Mouse (Mus musculus) lung, adult 2 months (tissue): ENCODE data around the gene Lhx9. TPM values are rescaled to one million over a fixed set of nuclear protein-coding genes. Genes with fewer than 3 reads are reported as not detected.
A peak's percentile ranks its signal among the peaks of the same experiment; 100 is the strongest.

Experiments
- DNase-seq: peaks from one replicate; pipeline ENCODE4 v3.0.0; 2022
- H3K4me1 ChIP-seq: fragments of 200-500 bp; 2 replicates; pipeline ENCODE4 v1.6.1; 2011; ENCODE audit warnings: low read length; ENCODE audit not compliant: control insufficient read depth, insufficient read depth
- H3K4me3 ChIP-seq: fragments of 200-500 bp; replicated peaks from 2 replicates; pipeline ENCODE3; 2011; ENCODE audit warnings: low read depth, mild to moderate bottlenecking, control low read depth, low read length; ENCODE audit errors: extremely low read depth
- CTCF ChIP-seq: fragments of 200-500 bp; IDR thresholded peaks from 2 replicates; pipeline ENCODE4 v1.5.1; 2011; ENCODE audit warnings: mild to moderate bottlenecking, low read length, control low read depth; ENCODE audit not compliant: insufficient read depth
- POLR2A ChIP-seq: fragments of 200-500 bp; IDR thresholded peaks from 2 replicates; pipeline ENCODE4 v1.6.1; 2011; ENCODE audit warnings: low read depth, mild to moderate bottlenecking, control low read depth, low read length, borderline replicate concordance; ENCODE audit errors: extremely low read depth
- WGBS: fragments of 180-500 bp; shearing (Covaris S2); methylation state at CpG from one replicate; pipeline ENCODE4 v1.1.7; 2018; 5-methylcytosine and 5-hydroxymethylcytosine counted together
- polyA plus RNA-seq: library from polyadenylated mRNA; depleted of rRNA; stranded (reverse); fragments of >200 nt; gene quantifications from 2 replicates; pipeline ENCODE4 v1.2.3, GENCODE M21; 2012

The Lhx9 gene
- polyA plus RNA-seq, 1 experiment: not detected

DNA sequence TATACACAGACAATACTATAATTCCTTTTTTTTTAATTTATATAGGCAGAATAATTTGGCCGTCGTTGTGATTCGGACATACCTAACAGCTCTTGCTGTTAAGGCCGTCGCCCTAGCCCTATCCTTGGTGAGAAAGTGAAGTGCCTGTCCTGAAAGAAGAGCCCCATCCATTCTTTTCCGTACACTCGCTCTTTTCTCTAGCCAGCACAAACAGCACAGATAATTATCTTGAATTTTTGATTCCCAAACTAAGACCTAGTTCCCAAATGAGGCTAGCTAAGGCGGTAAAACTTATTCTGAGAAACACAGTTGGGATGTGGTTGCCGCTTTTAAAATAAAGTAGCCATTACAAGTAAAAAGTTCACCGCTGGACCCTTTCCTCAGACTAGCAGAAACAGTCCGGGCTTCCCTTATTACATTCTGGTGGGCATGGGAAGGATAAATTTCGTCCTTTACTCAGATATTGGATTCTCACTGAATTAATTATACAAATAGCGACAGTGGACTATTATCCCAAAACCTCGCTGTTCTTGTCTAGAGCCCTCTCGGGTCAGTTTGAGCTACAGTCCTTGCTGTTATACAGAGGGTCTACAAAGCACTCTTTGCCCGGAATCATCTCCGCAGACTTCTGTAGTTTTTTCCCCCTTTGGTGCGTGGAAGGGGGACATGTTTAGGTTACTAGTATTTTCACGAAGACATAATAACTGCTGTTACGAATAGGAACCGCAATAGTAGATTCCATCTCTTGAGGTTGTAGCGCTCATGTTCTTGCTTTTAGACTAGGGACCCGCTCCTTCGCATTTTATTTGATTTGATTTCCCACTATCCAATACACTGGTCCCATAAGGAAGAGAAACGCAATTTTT, 7.7 kb downstream of the Lhx9 start:
- Histone ChIP-seq H3K4me1 (peaks cover 7% of the 10 kb centered on the region; the same call in 1 of the 2 replicates), H3K4me3 (no peak overlapping the region)
- 22% methylated on average over 25 of the region's 25 CpGs for WGBS
- no peak for TF ChIP-seq POLR2A
- no peak for TF ChIP-seq CTCF
- no peak for DNase-seq

DNA sequence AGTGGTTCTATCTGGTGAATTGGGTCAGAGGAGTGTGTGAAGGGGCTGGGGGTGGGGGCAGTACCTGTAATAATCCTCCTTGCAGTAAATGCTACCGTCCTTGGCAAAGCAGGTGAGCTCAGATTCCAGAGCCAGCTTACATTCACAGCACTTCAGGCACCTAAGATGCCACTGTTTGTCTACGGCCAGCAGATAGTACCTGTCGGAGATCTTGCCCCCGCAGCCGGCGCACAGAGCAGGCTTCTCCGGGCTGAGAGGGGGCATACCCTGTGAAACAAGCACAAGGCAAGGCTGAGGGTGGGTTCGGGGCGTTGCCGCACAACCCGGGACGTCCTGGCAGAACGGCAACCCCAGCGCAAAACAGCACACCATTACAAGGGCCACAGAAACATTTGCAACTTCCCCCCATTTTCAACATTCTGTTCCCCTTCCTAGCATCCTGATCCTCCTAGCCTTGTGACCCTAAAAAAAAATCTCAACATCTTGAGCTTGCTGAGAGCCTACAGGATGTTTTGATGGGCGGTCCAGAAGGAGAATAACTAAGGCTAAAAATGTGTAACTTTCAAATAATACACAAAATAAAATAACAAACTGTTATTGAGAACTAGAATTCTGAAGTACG, 8.5 kb downstream of the Lhx9 start:
- Histone ChIP-seq H3K4me3 (no peak overlapping the region), H3K4me1 (peaks cover 7% of the 10 kb centered on the region; the same call in 1 of the 2 replicates)
- 21% methylated on average over 16 of the region's 16 CpGs for WGBS
- DNase-seq: no peak
- TF ChIP-seq CTCF: no peak
- TF ChIP-seq POLR2A: no peak

DNA sequence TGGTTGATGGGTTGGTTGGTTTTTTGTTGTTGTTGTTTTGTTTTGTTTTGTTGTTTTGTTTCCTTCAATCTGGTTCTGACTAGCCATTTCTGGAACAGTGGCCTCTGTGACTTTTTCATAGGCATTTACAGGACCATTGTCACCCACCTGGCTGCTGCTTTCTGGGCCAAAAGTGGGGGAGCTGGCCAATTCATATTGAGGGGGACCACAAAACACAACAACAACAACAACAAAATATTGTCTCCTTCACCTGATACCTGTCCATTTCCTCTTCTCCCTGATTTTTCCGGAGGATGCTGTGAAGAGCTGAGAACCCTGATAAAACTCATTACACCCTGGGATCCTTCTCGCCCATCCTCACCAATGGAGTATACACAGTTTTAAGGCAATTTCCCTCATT, 9.1 kb downstream of the Lhx9 start:
- peaks cover 7% of the 10 kb centered on the region; the same call in 1 of the 2 replicates for H3K4me1 ChIP-seq
- DNase-seq: no peak
- no peak for TF ChIP-seq CTCF
- no peak for TF ChIP-seq POLR2A
- WGBS: 34% methylated on average over 2 of the region's 2 CpGs
- H3K4me3 ChIP-seq: no peak overlapping the region

DNA sequence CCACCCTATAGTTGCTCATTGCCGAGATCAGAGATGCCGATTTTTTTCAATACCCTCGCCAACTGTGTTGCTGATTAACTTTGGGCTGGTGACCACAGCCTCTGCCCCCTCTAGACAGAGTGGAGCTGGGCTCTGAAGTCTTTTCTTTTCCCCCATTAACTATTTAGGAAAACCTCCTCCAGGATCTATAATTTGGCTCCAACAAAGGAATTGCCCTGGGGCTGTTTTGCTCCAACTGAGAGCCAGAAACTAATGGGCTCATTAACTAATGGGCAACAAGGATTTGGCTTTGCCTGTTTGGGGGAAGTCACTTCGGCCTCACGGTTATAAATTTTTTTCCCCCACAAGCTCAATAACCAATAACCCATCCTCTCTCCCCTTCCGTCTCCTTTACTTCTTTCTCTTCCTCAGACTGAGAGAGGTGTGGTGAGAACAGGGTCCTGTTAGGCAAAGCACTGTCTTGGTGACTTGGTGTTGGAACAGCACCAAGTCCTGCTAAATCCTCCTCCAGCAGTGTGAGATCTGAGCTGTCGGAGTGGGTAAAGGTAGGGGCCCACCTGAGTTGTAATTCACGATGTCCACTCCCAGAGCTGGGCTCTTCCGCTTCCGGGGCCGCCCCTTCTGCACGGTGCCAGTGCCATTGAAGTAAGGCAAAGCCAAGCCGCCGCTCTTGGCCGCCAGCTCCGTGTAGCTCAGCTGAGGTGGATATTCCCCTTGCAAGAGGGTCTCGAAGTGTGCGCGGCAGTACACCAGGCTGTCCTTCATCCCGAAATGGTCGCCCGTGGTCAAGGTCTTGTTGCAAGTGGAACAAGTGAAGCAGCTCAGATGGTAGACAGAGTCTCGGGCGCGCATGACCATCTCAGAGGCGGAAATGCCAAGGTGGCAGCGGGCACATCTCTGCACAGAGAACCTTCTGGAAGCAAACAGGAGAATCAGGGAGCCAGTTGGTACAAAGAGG, 10.3 kb downstream of the Lhx9 start:
- Histone ChIP-seq H3K4me3 (no peak overlapping the region), H3K4me1 (peaks cover 5% of the 10 kb centered on the region; the same call in 1 of the 2 replicates)
- WGBS: 29% methylated on average over 27 of the region's 27 CpGs
- DNase-seq: no peak
- TF ChIP-seq POLR2A: no peak
- TF ChIP-seq CTCF: no peak

DNA sequence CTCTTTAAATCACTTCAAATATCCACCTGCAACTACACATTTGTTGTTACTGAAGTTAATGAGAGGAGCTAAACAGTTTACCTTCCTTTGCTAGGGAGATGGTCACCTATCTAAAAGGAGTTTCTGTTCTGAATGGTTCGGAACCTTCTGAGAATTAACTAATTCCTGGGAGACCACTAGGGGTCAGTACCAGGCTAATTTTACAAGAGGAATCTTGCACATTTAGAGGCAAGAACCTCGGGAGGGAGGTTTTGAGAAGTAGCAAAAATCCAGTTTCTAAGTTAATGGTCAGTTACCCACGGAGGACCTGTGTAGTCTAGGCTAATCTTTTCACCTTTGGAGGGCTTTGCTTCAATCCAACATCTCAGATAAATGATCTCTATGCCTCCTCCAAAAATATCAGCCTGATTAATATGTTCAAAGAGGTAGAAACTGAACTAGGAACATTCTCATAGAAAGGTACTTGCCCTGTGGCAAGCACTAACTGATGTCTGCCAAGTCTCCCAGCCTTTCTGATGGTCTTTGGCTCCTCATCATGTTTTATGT, 12.9 kb downstream of the Lhx9 start:
- Histone ChIP-seq H3K4me3 (no peak overlapping the region), H3K4me1 (no peaks in the 10 kb centered on the region)
- DNase-seq: no peak
- WGBS: 2% methylated on average over 3 of the region's 3 CpGs
- no peak for TF ChIP-seq POLR2A
- TF ChIP-seq CTCF: no peak

DNA sequence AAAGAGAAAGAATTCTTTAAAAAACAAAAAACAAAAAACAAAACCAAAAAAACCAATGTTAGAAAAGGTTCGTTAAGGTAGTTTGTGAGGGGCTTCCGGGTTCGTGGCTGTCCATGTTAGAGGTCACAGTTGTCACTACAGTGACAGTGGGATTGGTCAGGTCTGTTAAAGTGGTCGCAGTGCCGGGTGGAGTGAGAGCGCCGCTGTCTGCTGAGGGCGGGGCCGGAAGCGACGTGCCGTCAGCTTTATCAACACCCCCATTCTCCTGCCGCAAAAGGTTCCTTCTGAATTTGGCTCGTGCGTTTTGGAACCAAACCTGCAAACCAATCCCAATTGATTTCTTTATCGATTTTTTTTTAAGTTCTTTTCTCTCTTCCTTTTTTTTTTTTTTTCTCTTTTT, 17.1 kb downstream of the Lhx9 start:
- DNase-seq: no peak
- no peaks in the 10 kb centered on the region for H3K4me1 ChIP-seq
- TF ChIP-seq POLR2A (no peak), CTCF (no peak)
- no peak overlapping the region for H3K4me3 ChIP-seq
- 3% methylated on average over 16 of the region's 16 CpGs for WGBS

DNA sequence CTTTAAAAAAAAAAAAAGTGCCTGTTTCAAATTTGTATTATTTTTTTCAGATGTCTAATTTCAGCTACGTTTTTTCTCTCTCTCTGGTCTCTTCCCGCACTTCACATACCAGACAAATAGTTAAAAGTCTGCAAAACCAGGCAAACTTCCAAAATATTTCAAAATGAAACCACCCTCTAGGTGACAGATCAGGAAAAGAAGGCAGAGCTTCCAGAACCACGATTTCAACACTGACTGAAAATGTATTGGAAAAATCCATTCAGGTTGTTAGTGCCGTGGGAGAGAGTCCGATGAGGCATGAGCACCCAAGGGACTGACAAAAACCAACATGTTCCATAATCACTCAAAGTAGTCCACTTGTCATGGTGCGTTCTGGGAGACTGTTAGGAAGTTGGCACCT, 21.5 kb downstream of the Lhx9 start:
- no peak overlapping the region for H3K4me3 ChIP-seq
- TF ChIP-seq POLR2A (no peak), CTCF (no peak)
- 46% methylated on average over 6 of the region's 6 CpGs for WGBS
- DNase-seq: no peak
- H3K4me1 ChIP-seq: peaks cover 4% of the 10 kb centered on the region

DNA sequence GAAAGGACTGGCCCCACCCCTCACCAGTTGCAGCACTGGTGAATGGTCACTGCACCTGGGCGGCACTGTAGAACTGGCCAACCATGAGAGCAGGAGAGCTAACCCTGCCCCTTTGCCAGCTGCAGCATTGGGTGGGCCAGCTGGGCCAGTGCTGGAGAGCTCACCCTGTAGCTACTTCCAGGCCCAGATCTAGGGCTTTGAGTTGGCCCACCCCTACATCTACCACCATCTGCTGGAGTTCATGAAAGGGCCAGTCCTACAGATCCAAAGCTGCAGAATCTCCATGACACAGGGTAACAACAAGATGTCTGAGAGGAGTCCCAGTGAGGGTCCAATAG, 25.4 kb downstream of the Lhx9 start:
- H3K4me1 ChIP-seq: peaks cover 4% of the 10 kb centered on the region
- TF ChIP-seq CTCF (no peak), POLR2A (no peak)
- H3K4me3 ChIP-seq: no peak overlapping the region
- DNase-seq: no peak
- 90% methylated on average over 1 of the region's 1 CpGs for WGBS

DNA sequence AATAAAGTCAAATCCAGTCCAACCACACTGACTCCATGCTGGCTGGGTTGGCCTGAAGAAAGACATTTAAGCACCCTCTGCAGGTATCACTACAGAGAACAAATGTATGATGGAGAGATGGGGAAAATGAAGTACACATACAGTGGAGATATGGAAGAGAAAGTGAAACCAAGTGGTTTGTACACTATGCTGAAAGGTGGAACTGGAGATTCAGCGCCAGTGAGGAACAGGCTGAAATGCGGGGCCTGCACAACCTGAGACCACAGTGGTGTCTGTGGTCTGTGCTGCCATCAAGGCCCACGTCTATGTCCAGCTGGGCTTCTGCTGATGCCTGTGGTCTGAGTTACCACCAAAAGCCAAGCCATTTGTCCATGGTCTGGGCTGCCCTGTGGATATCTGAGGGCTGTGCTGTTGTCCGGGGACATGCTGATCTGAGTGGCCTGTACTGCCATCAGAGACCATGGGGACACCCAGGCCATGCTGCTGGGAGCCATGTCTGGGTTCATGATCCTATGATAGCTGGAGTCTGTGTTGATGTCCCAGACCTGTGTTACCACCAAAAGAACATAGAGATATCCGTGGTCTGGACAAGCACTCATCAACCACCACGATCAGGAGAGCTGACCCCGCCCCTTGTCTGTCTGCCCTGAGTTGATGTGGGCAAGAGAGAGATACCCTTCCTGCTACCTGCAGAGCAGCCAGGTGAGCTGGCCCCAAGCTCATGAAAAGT, 26.0 kb downstream of the Lhx9 start:
- Histone ChIP-seq H3K4me3 (peak overlapping the region; percentile 29), H3K4me1 (peaks cover 4% of the 10 kb centered on the region)
- TF ChIP-seq CTCF: no peak
- TF ChIP-seq POLR2A: no peak
- WGBS: 84% methylated on average over 7 of the region's 7 CpGs
- no peak for DNase-seq
